Mouse (Mus musculus) olfactory bulb, adult 2 months (tissue): ENCODE results near the gene Sorl1.

Experiments
- CTCF ChIP-seq: fragments of 200-500 bp; IDR thresholded peaks from 2 replicates; pipeline ENCODE4 v1.5.1; 2012; ENCODE audit warnings: low read depth, mild to moderate bottlenecking, low read length, moderate library complexity; ENCODE audit not compliant: insufficient read depth
- POLR2A ChIP-seq: fragments of 200-500 bp; IDR thresholded peaks from 2 replicates; pipeline ENCODE4 v1.6.1; 2012; ENCODE audit warnings: mild to moderate bottlenecking, low read depth, low read length, moderate library complexity; ENCODE audit not compliant: insufficient read depth

DNA sequence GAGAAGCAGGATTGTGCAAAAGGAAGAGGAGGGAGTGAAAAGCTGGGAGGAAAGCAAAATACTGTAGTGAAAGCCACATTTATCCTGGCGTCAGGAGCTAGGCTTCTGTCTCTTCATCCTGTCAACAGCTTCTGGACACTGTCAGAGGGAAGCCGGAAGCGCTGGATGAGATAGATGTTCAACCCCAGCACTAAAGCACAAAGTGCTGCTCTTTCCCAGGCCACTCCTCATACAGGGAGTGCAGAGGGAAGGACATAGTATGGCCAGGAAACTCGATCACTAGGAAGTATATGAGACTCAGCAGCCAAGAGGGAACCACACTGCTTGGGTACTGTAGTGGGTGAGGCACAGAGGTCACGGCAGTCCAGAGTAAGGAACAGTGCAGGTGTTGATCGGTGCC, 145.7 kb downstream of the Sorl1 start:
- TF ChIP-seq CTCF, result no peak
- no peak for TF ChIP-seq POLR2A
